Comparison of ENCODE assay signal across 9 mouse cellular contexts in genomic region chr8:11392739-11393138, GRCm38 (mm10).
DNase-seq lines count a peak whose midpoint lies in the region; ATAC-seq and TF ChIP-seq lines count a peak whose summit lies in the region.
"Had no signal": no experiment of that assay in that cellular context is flagged by ENCODE, and none has a peak within 500 bp of the region (broad histone marks: within the 10 kb centered on the region; RNA-seq: fewer than 3 reads in every experiment).

No protein-coding gene starts in this region.

- TF ChIP-seq EP300 in liver, postnatal 0 days (IDR thresholded peaks at IDR 0.05; ENCODE audit: low read depth): no peak

- no peaks in the 10 kb centered on the region for H3K9me3 ChIP-seq in intestine, postnatal 0 days (ENCODE audit: control insufficient read depth)
- H3K9me3 ChIP-seq in liver, postnatal 0 days (ENCODE audit: low read length): no peaks in the 10 kb centered on the region

- H3K79me3 ChIP-seq in C2C12 (ENCODE audit: low read depth): no peaks in the 10 kb centered on the region

- H3K4me3 ChIP-seq in C2C12 (ENCODE audit: insufficient read depth, poor library complexity, severe bottlenecking): no peak overlapping the region
- no peak overlapping the region for H3K4me3 ChIP-seq in intestine, postnatal 0 days (ENCODE audit: low read depth, low read length)
- no peak overlapping the region for H3K4me3 ChIP-seq in liver, postnatal 0 days (ENCODE audit: low read depth, low read length)

- no peak overlapping the region for H3K4me2 ChIP-seq in intestine, postnatal 0 days (replicated peaks; ENCODE audit: low read depth)
- H3K4me2 ChIP-seq in liver, postnatal 0 days (ENCODE audit: low read depth, low read length): no peak overlapping the region

- WGBS in intestine, postnatal 0 days: 14% methylated on average over 1 of the region's 1 CpGs
- WGBS in liver, postnatal 0 days (ENCODE audit: insufficient replicate concordance): 8% methylated on average over 1 of the region's 1 CpGs

- ATAC-seq in intestine, postnatal 0 days: peak; percentile 41
- peak; percentile 28; the same call in 1 of the 2 replicates for ATAC-seq in liver, postnatal 0 days
- ATAC-seq in activated CD4-positive, CD25-positive, alpha-beta regulatory T cell, adult 4 months: no peak

- H3K9ac ChIP-seq in intestine, postnatal 0 days (ENCODE audit: low read depth, low read length): no peak overlapping the region
- no peak overlapping the region for H3K9ac ChIP-seq in liver, postnatal 0 days (replicated peaks)

- no peaks in the 10 kb centered on the region for H3K36me3 ChIP-seq in C2C12 (ENCODE audit: control insufficient read depth, insufficient read depth)
- H3K36me3 ChIP-seq in intestine, postnatal 0 days (ENCODE audit: control insufficient read depth, insufficient read depth): no peaks in the 10 kb centered on the region
- H3K36me3 ChIP-seq in liver, postnatal 0 days (replicated peaks; ENCODE audit: insufficient read depth, low read length): no peaks in the 10 kb centered on the region

- no peaks in the 10 kb centered on the region for H3K4me1 ChIP-seq in intestine, postnatal 0 days (replicated peaks; ENCODE audit: control insufficient read depth, insufficient read depth, low read length)
- H3K4me1 ChIP-seq in liver, postnatal 0 days (ENCODE audit: insufficient read depth): peaks cover 9% of the 10 kb centered on the region; the same call in 1 of the 2 replicates

- H3K27ac ChIP-seq in intestine, postnatal 0 days (ENCODE audit: low read depth, low read length): peak overlapping the region; percentile 36; the same call in 1 of the 2 replicates
- H3K27ac ChIP-seq in liver, postnatal 0 days (ENCODE audit: low read depth): no peak overlapping the region
- H3K27ac ChIP-seq: macrophage had no signal

- no peak overlapping the region for H3ac ChIP-seq in C2C12 (ENCODE audit: control insufficient read depth, insufficient read length, low read depth)

- TF ChIP-seq CTCF in C2C12 (IDR thresholded peaks at IDR 0.05; ENCODE audit: control insufficient read depth, insufficient read depth, insufficient read length): peak; percentile 57
- peak; percentile 96 for TF ChIP-seq CTCF in intestine, postnatal 0 days (IDR thresholded peaks at IDR 0.05; ENCODE audit: low read depth)
- TF ChIP-seq CTCF in liver, postnatal 0 days (IDR thresholded peaks at IDR 0.05; ENCODE audit: low read depth): peak; percentile 93

- no peaks in the 10 kb centered on the region for H3K27me3 ChIP-seq in C2C12 (ENCODE audit: control insufficient read depth, insufficient read depth, insufficient read length)
- H3K27me3 ChIP-seq in intestine, postnatal 0 days (replicated peaks; ENCODE audit: control insufficient read depth, insufficient read depth, low read length): no peaks in the 10 kb centered on the region
- H3K27me3 ChIP-seq in liver, postnatal 0 days (ENCODE audit: insufficient read depth, low read length): 0 out of 2 replicates have a peak, but pooled peaks cover 3% of the 10 kb centered on the region

- DNase-seq in MEL-GATA-1-ER (ENCODE audit: extremely low read depth, low read depth): peak; percentile 8
- peak; percentile 79 to 80 for DNase-seq in cerebellum, postnatal 14 days
- DNase-seq in gastrocnemius, adult 8-10 months (ENCODE audit: low spot score in 2 of 2): peak; percentile 63 to 71
- DNase-seq in liver, postnatal 0 days: peak; percentile 76
- DNase-seq in skeletal muscle tissue, adult 2 months (ENCODE audit: low read depth, low spot score): peak; percentile 75

- peaks cover 11% of the 10 kb centered on the region for H3K79me2 ChIP-seq in C2C12 (ENCODE audit: control insufficient read depth, insufficient read depth)

TF ChIP-seq in C2C12, 6 proteins besides CTCF, POLR2A, EP300 and RAD21:
- TF ChIP-seq CEBPB (IDR thresholded peaks at IDR 0.05; ENCODE audit: low read depth) (peak; percentile 13), USF1 (IDR thresholded peaks at IDR 0.05; ENCODE audit: low read depth) (peak; percentile 96), MYOD1 (IDR thresholded peaks at IDR 0.05; ENCODE audit: control insufficient read depth, insufficient read length, low read depth) (no peak), FOSL1 (IDR thresholded peaks at IDR 0.05; ENCODE audit: insufficient read depth, low read length, poor library complexity, severe bottlenecking) (no peak)

Comparison
In these comparisons a context has a peak if more than half of its experiments do, and no peak if none do; other contexts are left out.
1. DNase-seq: peak in every context shown above with its lines; median percentile 80 in cerebellum, postnatal 14 days; 76 in liver, postnatal 0 days; 75 in skeletal muscle tissue, adult 2 months; 67 in gastrocnemius, adult 8-10 months; 8 in MEL-GATA-1-ER.